Mouse (Mus musculus): ENCODE data around the gene Lyrm9.

The Lyrm9 gene

GRCm38 (mm10) chr11:78851216-78851870, 25.0 kb downstream of the Lyrm9 start:
- no peak for DNase-seq (ENCODE audit: low read depth, low spot score)

GRCm38 (mm10) chr11:78851871-78852265, 25.5 kb downstream of the Lyrm9 start:
- DNase-seq (ENCODE audit: low read depth, low spot score) = no peak

GRCm38 (mm10) chr11:78852529-78852928, 26.1 kb downstream of the Lyrm9 start:
- DNase-seq (ENCODE audit: low read depth, low spot score) = no peak

- DNase-seq (ENCODE audit: low read depth, low spot score) = peak; percentile 80
Observed at GRCm38 (mm10) chr11:78856310-78856709, 29.9 kb downstream of the Lyrm9 start.

GRCm38 (mm10) chr11:78857611-78858010, 31.2 kb downstream of the Lyrm9 start:
- DNase-seq (ENCODE audit: low read depth, low spot score) = peak; percentile 79

- no peak for DNase-seq (ENCODE audit: low read depth, low spot score)
Observed at GRCm38 (mm10) chr11:78863898-78864297, 37.5 kb downstream of the Lyrm9 start.

GRCm38 (mm10) chr11:78864567-78865278, 38.3 kb downstream of the Lyrm9 start:
- no peak for DNase-seq (ENCODE audit: low read depth, low spot score)

- no peak for DNase-seq (ENCODE audit: low read depth, low spot score)
Observed at GRCm38 (mm10) chr11:78865314-78865713, 38.9 kb downstream of the Lyrm9 start.

GRCm38 (mm10) chr11:78866486-78866885, 40.1 kb downstream of the Lyrm9 start:
- DNase-seq (ENCODE audit: low read depth, low spot score) = no peak

- no peak for DNase-seq (ENCODE audit: low read depth, low spot score)
Observed at GRCm38 (mm10) chr11:78867696-78868095, 41.3 kb downstream of the Lyrm9 start.

GRCm38 (mm10) chr11:78869205-78869604, 42.8 kb downstream of the Lyrm9 start:
- peak; percentile 59 for DNase-seq (ENCODE audit: low read depth, low spot score)

GRCm38 (mm10) chr11:78870891-78871290, 44.5 kb downstream of the Lyrm9 start:
- peak; percentile 60 for DNase-seq (ENCODE audit: low read depth, low spot score)

GRCm38 (mm10) chr11:78872782-78873181, 46.4 kb downstream of the Lyrm9 start:
- no peak for DNase-seq (ENCODE audit: low read depth, low spot score)

- no peak for DNase-seq (ENCODE audit: low read depth, low spot score)
Observed at GRCm38 (mm10) chr11:78879727-78880126, 53.3 kb downstream of the Lyrm9 start.

GRCm38 (mm10) chr11:78886693-78887092, 60.3 kb downstream of the Lyrm9 start:
- no peak for DNase-seq (ENCODE audit: low read depth, low spot score)

GRCm38 (mm10) chr11:78887102-78887971, 61.0 kb downstream of the Lyrm9 start:
- DNase-seq (ENCODE audit: low read depth, low spot score) = no peak

GRCm38 (mm10) chr11:78889156-78889555, 62.8 kb downstream of the Lyrm9 start:
- DNase-seq (ENCODE audit: low read depth, low spot score) = no peak

Measured in R1 (cell line).